Mouse (Mus musculus): Measurements from ENCODE around the gene Irf2bpl. TPM values are rescaled to one million over a fixed set of nuclear protein-coding genes. Genes with fewer than 3 reads are reported as not detected.
A peak's percentile ranks its signal among the peaks of the same experiment; 100 is the strongest.

Gene Irf2bpl
- 55.7 and 57.2 TPM in 2 replicates for polyA plus RNA-seq (2016; fragmentation: Nextera tagmentation; extraction: Ambion mirVana)

GRCm38 (mm10) chr12:86884197-86885058 is at the start of gene Irf2bpl:
Irf2bpl (minus strand) TSS chr12:86884798.
- H3K9ac ChIP-seq (replicated peaks): peak within 1 kb of the TSS; percentile 98
- H3K27ac ChIP-seq: peak within 1 kb of the TSS; percentile 99
- WGBS: under 1% methylated on average over 76 of the region's 82 CpGs
- no peaks in the 10 kb centered on the region for H3K27me3 ChIP-seq
- peaks cover 5% of the 10 kb centered on the region; the same call in 1 of the 2 replicates for H3K36me3 ChIP-seq
- peaks cover 67% of the 10 kb centered on the region for H3K4me1 ChIP-seq (replicated peaks)
- peak within 1 kb of the TSS; percentile 98 for H3K4me2 ChIP-seq
- peak; percentile 79 for ATAC-seq (ENCODE audit: insufficient number of reproducible peaks, insufficient read depth, low FRiP score, low TSS enrichment, low read depth)
- peak within 1 kb of the TSS; percentile 77 for H3K4me3 ChIP-seq (replicated peaks)
- no peaks in the 10 kb centered on the region for H3K9me3 ChIP-seq

GRCm38 (mm10) chr12:86932575-86932952 is 48.0 kb upstream of the Irf2bpl start:
- H3K4me1 ChIP-seq (replicated peaks): no peaks in the 10 kb centered on the region
- no peaks in the 10 kb centered on the region for H3K36me3 ChIP-seq
- no peaks in the 10 kb centered on the region for H3K27me3 ChIP-seq
- no peak overlapping the region for H3K27ac ChIP-seq
- H3K4me3 ChIP-seq (replicated peaks): no peak overlapping the region
- H3K4me2 ChIP-seq: no peak overlapping the region
- 0 out of 2 replicates have a peak, but pooled peaks cover 5% of the 10 kb centered on the region for H3K9me3 ChIP-seq
- no peak for ATAC-seq (ENCODE audit: insufficient number of reproducible peaks, insufficient read depth, low FRiP score, low TSS enrichment, low read depth)
- no peak overlapping the region for H3K9ac ChIP-seq (replicated peaks)
- 30% methylated on average over 6 of the region's 6 CpGs for WGBS

- no peak overlapping the region for H3K27ac ChIP-seq
- no peaks in the 10 kb centered on the region for H3K27me3 ChIP-seq
- no peaks in the 10 kb centered on the region for H3K36me3 ChIP-seq
- 0 out of 2 replicates have a peak, but pooled peaks cover 5% of the 10 kb centered on the region for H3K9me3 ChIP-seq
- WGBS: 24% methylated on average over 7 of the region's 7 CpGs
- no peak overlapping the region for H3K4me3 ChIP-seq (replicated peaks)
- no peaks in the 10 kb centered on the region for H3K4me1 ChIP-seq (replicated peaks)
- ATAC-seq (ENCODE audit: insufficient number of reproducible peaks, insufficient read depth, low FRiP score, low TSS enrichment, low read depth): no peak
- H3K4me2 ChIP-seq: no peak overlapping the region
- no peak overlapping the region for H3K9ac ChIP-seq (replicated peaks)
Observed at GRCm38 (mm10) chr12:86931919-86932574, 47.4 kb upstream of the Irf2bpl start.

- ATAC-seq (ENCODE audit: insufficient number of reproducible peaks, insufficient read depth, low FRiP score, low TSS enrichment, low read depth): no peak
- 71% methylated on average over 6 of the region's 6 CpGs for WGBS
- Histone ChIP-seq H3K27me3 (no peaks in the 10 kb centered on the region), H3K27ac (no peak overlapping the region), H3K4me1 (replicated peaks) (no peaks in the 10 kb centered on the region), H3K9ac (replicated peaks) (no peak overlapping the region), H3K36me3 (no peaks in the 10 kb centered on the region), H3K9me3 (0 out of 2 replicates have a peak, but pooled peaks cover 5% of the 10 kb centered on the region), H3K4me2 (no peak overlapping the region), H3K4me3 (replicated peaks) (no peak overlapping the region)
Observed at GRCm38 (mm10) chr12:86930934-86931729, 46.5 kb upstream of the Irf2bpl start.

GRCm38 (mm10) chr12:86923837-86924236 is 39.2 kb upstream of the Irf2bpl start:
- WGBS: 5% methylated on average over 5 of the region's 5 CpGs

GRCm38 (mm10) chr12:86918983-86919722 is 34.6 kb upstream of the Irf2bpl start:
- ATAC-seq (ENCODE audit: insufficient number of reproducible peaks, insufficient read depth, low FRiP score, low TSS enrichment, low read depth): no peak

More at GRCm38 (mm10) chr12:86923837-86924236, 39.2 kb upstream of the Irf2bpl start:
- Histone ChIP-seq H3K4me3 (replicated peaks) (no peak overlapping the region), H3K4me1 (replicated peaks) (peaks cover 9% of the 10 kb centered on the region), H3K36me3 (no peaks in the 10 kb centered on the region), H3K9me3 (0 out of 2 replicates have a peak, but pooled peaks cover 5% of the 10 kb centered on the region), H3K27me3 (no peaks in the 10 kb centered on the region), H3K9ac (replicated peaks) (no peak overlapping the region), H3K27ac (no peak overlapping the region), H3K4me2 (no peak overlapping the region)
- peak; percentile 66; the same call in 1 of the 2 replicates for ATAC-seq (ENCODE audit: insufficient number of reproducible peaks, insufficient read depth, low FRiP score, low TSS enrichment, low read depth)

GRCm38 (mm10) chr12:86918361-86918967 is 33.9 kb upstream of the Irf2bpl start:
- no peaks in the 10 kb centered on the region for H3K36me3 ChIP-seq
- peaks cover 25% of the 10 kb centered on the region for H3K27me3 ChIP-seq
- no peak overlapping the region for H3K9ac ChIP-seq (replicated peaks)
- H3K4me3 ChIP-seq (replicated peaks): no peak overlapping the region
- peak overlapping the region; percentile 41; the same call in 1 of the 2 replicates for H3K27ac ChIP-seq
- no peak for ATAC-seq (ENCODE audit: insufficient number of reproducible peaks, insufficient read depth, low FRiP score, low TSS enrichment, low read depth)
- H3K4me1 ChIP-seq (replicated peaks): peaks cover 23% of the 10 kb centered on the region
- no peaks in the 10 kb centered on the region for H3K9me3 ChIP-seq
- WGBS: 34% methylated on average over 11 of the region's 11 CpGs
- no peak overlapping the region for H3K4me2 ChIP-seq

More at GRCm38 (mm10) chr12:86918983-86919722, 34.6 kb upstream of the Irf2bpl start:
- no peak overlapping the region for H3K4me3 ChIP-seq (replicated peaks)
- H3K9ac ChIP-seq (replicated peaks): no peak overlapping the region
- H3K36me3 ChIP-seq: no peaks in the 10 kb centered on the region
- WGBS: 81% methylated on average over 17 of the region's 17 CpGs
- no peak overlapping the region for H3K4me2 ChIP-seq
- H3K27ac ChIP-seq: no peak overlapping the region
- H3K4me1 ChIP-seq (replicated peaks): peaks cover 23% of the 10 kb centered on the region
- no peaks in the 10 kb centered on the region for H3K9me3 ChIP-seq
- peaks cover 18% of the 10 kb centered on the region for H3K27me3 ChIP-seq

DNA sequence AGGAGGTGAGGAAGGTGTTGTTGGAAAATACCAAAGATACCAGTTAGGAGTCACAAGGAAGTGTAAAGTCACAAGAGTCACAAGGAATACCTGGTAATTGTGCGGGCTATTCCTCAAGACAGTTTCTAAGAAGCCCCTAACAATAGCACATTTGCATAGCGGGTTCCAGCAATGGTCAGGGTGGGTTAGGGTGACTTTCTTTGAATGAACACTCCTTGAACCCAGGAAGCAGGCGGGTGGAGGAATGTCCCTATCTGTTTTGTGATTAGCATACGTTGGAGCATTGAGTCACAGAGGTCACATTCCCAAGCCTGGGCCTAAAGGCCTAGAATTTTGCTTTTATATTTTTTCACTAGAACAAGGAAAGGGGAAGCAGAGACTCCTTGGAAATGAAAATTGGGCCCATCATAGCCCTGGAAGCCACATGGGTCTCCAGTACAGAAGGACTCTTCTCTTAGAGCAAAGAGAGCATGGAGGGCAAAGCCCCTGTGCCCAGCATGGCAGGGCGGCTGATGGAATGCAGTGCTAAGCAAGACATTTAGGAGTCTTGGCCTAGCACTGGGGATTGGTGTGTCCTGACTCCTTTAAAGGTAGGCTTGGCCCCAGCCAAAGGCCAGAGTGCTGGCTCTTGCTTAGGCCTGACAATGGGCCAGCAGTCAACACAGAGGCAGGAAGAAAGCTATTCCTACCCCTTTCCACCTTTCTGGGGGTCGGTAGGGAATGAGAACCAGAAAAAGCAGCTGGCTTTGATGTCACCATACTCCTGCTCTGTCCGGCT is 32.4 kb upstream of the Irf2bpl start:
- ATAC-seq (ENCODE audit: insufficient number of reproducible peaks, insufficient read depth, low FRiP score, low TSS enrichment, low read depth): no peak
- peaks cover 32% of the 10 kb centered on the region for H3K27me3 ChIP-seq
- WGBS: 75% methylated on average over 7 of the region's 7 CpGs
- H3K4me2 ChIP-seq: no peak overlapping the region
- H3K27ac ChIP-seq: no peak overlapping the region
- H3K36me3 ChIP-seq: no peaks in the 10 kb centered on the region
- H3K4me3 ChIP-seq (replicated peaks): no peak overlapping the region
- H3K9ac ChIP-seq (replicated peaks): no peak overlapping the region
- H3K9me3 ChIP-seq: no peaks in the 10 kb centered on the region
- H3K4me1 ChIP-seq (replicated peaks): peaks cover 30% of the 10 kb centered on the region

- Histone ChIP-seq H3K36me3 (no peaks in the 10 kb centered on the region), H3K9ac (replicated peaks) (no peak overlapping the region), H3K4me1 (replicated peaks) (peaks cover 38% of the 10 kb centered on the region), H3K4me2 (no peak overlapping the region), H3K9me3 (no peaks in the 10 kb centered on the region), H3K4me3 (replicated peaks) (no peak overlapping the region), H3K27ac (no peak overlapping the region), H3K27me3 (peaks cover 34% of the 10 kb centered on the region)
- no peak for ATAC-seq (ENCODE audit: insufficient number of reproducible peaks, insufficient read depth, low FRiP score, low TSS enrichment, low read depth)
- 79% methylated on average over 7 of the region's 7 CpGs for WGBS
Observed at GRCm38 (mm10) chr12:86915617-86916016, 31.0 kb upstream of the Irf2bpl start.
